Mouse (Mus musculus) heart, postnatal 0 days (tissue): ENCODE measurements around the gene Mcee.

Experiments used
- CTCF ChIP-seq: IDR thresholded peaks from 2 replicates; pipeline ENCODE4 v1.5.1; 2016; ENCODE audit warnings: antibody characterized with exemption, control low read depth, low read depth
- EP300 ChIP-seq: IDR thresholded peaks from 2 replicates; pipeline ENCODE4 v1.6.1; 2016; ENCODE audit warnings: antibody characterized with exemption, low read depth

- TF ChIP-seq CTCF (no peak), EP300 (no peak)
These were observed 43.1 kb upstream of the Mcee start for GRCm38 (mm10) chr7:64349147-64349861.
